Mouse (Mus musculus): ENCODE data around the gene Whamm. TPM values are rescaled to one million over a fixed set of nuclear protein-coding genes. Genes with fewer than 3 reads are reported as not detected.

The Whamm gene
- polyA plus RNA-seq, 1 experiment from 2014 or later, result 6.2 TPM

DNA sequence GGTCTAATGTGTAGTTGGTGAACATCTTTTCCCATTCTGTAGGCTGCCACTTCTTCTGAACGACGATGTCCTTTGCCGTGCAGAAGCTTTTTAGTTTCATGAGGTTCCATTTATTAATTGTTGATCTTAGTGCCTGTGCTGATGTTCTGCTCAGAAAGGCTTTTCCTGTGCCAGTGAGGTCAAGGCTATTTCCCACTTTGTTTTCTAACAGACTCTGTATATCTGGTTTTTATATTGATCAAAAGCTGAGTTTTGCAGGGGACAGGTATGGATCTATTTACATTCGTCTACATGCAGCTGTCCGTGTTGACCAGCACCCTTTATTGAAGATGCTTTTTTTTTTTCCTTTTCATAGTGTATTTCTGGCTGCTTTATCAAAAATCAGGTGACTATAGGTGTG is 8.2 kb downstream of the Whamm start:
- Histone ChIP-seq H3K9ac (no peak overlapping the region), H3K36me3 (peaks cover 46% of the 10 kb centered on the region), H3K27ac (no peak overlapping the region), H3K27me3 (no peaks in the 10 kb centered on the region), H3K9me3 (no peaks in the 10 kb centered on the region), H3K4me3 (no peak overlapping the region), H3K4me2 (no peak overlapping the region), H3K4me1 (replicated peaks) (no peaks in the 10 kb centered on the region)
- ATAC-seq (ENCODE audit: low FRiP score), result no peak
- WGBS, result 96% methylated on average over 5 of the region's 5 CpGs

- H3K36me3 ChIP-seq, result peaks cover 60% of the 10 kb centered on the region
- H3K4me1 ChIP-seq (replicated peaks), result no peaks in the 10 kb centered on the region
- no peak for ATAC-seq (ENCODE audit: low FRiP score)
- H3K4me2 ChIP-seq, result no peak overlapping the region
- H3K9ac ChIP-seq, result no peak overlapping the region
- H3K9me3 ChIP-seq, result no peaks in the 10 kb centered on the region
- H3K27me3 ChIP-seq, result no peaks in the 10 kb centered on the region
- no peak overlapping the region for H3K27ac ChIP-seq
- WGBS, result 63% methylated on average over 3 of the region's 3 CpGs
- H3K4me3 ChIP-seq, result no peak overlapping the region
These were observed 12.4 kb downstream of the Whamm start for GRCm38 (mm10) chr7:81583512-81583911.

- Histone ChIP-seq H3K27me3 (no peaks in the 10 kb centered on the region), H3K4me3 (no peak overlapping the region), H3K9ac (no peak overlapping the region), H3K36me3 (peaks cover 57% of the 10 kb centered on the region), H3K4me1 (replicated peaks) (no peaks in the 10 kb centered on the region), H3K27ac (no peak overlapping the region), H3K4me2 (no peak overlapping the region), H3K9me3 (no peaks in the 10 kb centered on the region)
- no peak for ATAC-seq (ENCODE audit: low FRiP score)
- 92% methylated on average over 7 of the region's 7 CpGs for WGBS
These were observed 14.3 kb downstream of the Whamm start for GRCm38 (mm10) chr7:81585326-81585725.

- Histone ChIP-seq H3K4me2 (no peak overlapping the region), H3K9me3 (no peaks in the 10 kb centered on the region), H3K27me3 (no peaks in the 10 kb centered on the region), H3K9ac (no peak overlapping the region), H3K27ac (no peak overlapping the region), H3K36me3 (peaks cover 76% of the 10 kb centered on the region), H3K4me1 (replicated peaks) (no peaks in the 10 kb centered on the region), H3K4me3 (no peak overlapping the region)
- WGBS, result 89% methylated on average over 4 of the region's 4 CpGs
- ATAC-seq (ENCODE audit: low FRiP score), result no peak
These were observed 16.2 kb downstream of the Whamm start for GRCm38 (mm10) chr7:81587238-81587637.

DNA sequence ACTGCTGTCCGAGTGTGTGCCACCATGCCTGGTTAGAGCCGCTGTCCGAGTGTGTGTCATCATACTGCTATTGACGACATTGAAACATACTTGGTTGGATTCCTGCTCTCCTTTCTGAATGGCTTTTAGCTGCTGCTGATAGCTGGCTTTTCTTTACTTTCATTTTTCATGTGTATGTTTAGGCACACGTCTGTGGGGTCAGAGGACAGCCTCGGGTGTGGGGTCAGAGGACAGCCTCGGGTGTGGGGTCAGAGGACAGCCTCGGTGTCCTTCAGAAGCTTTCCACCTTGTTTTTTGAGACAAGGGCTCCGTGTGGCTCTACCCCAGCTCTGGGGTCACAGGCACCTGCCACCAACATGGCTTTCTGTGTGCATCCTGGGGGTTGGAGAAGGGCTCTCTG is 21.6 kb downstream of the Whamm start:
- no peak for ATAC-seq (ENCODE audit: low FRiP score)

GRCm38 (mm10) chr7:81593387-81593786 is 22.3 kb downstream of the Whamm start:
- WGBS, result 93% methylated on average over 8 of the region's 8 CpGs
- no peak for ATAC-seq (ENCODE audit: low FRiP score)
- H3K4me2 ChIP-seq, result no peak overlapping the region
- H3K9ac ChIP-seq, result no peak overlapping the region
- no peaks in the 10 kb centered on the region for H3K4me1 ChIP-seq (replicated peaks)
- no peaks in the 10 kb centered on the region; the same call in 1 of the 2 replicates for H3K9me3 ChIP-seq
- peaks cover 92% of the 10 kb centered on the region for H3K36me3 ChIP-seq
- H3K27me3 ChIP-seq, result no peaks in the 10 kb centered on the region
- H3K4me3 ChIP-seq, result no peak overlapping the region
- H3K27ac ChIP-seq, result no peak overlapping the region

More for the DNA sequence above, 21.6 kb downstream of the Whamm start:
- Histone ChIP-seq H3K27ac (no peak overlapping the region), H3K4me3 (no peak overlapping the region), H3K9ac (no peak overlapping the region), H3K27me3 (no peaks in the 10 kb centered on the region), H3K36me3 (peaks cover 91% of the 10 kb centered on the region), H3K4me2 (no peak overlapping the region), H3K9me3 (no peaks in the 10 kb centered on the region), H3K4me1 (replicated peaks) (no peaks in the 10 kb centered on the region)
- 89% methylated on average over 9 of the region's 9 CpGs for WGBS

- ATAC-seq (ENCODE audit: low FRiP score), result no peak
- 95% methylated on average over 5 of the region's 5 CpGs for WGBS
- H3K27me3 ChIP-seq, result no peaks in the 10 kb centered on the region
- H3K9me3 ChIP-seq, result no peaks in the 10 kb centered on the region; the same call in 1 of the 2 replicates
- peaks cover 89% of the 10 kb centered on the region for H3K36me3 ChIP-seq
- H3K9ac ChIP-seq, result no peak overlapping the region
- no peak overlapping the region for H3K4me3 ChIP-seq
- H3K4me2 ChIP-seq, result no peak overlapping the region
- H3K27ac ChIP-seq, result no peak overlapping the region
- no peaks in the 10 kb centered on the region for H3K4me1 ChIP-seq (replicated peaks)
These were observed 24.0 kb downstream of the Whamm start for GRCm38 (mm10) chr7:81595056-81595455.

GRCm38 (mm10) chr7:81596086-81596485 is 25.0 kb downstream of the Whamm start:
- no peak overlapping the region for H3K9ac ChIP-seq
- H3K36me3 ChIP-seq, result peaks cover 80% of the 10 kb centered on the region
- H3K4me1 ChIP-seq (replicated peaks), result no peaks in the 10 kb centered on the region
- H3K27ac ChIP-seq, result no peak overlapping the region
- H3K27me3 ChIP-seq, result no peaks in the 10 kb centered on the region
- WGBS, result 84% methylated on average over 6 of the region's 6 CpGs
- no peaks in the 10 kb centered on the region; the same call in 1 of the 2 replicates for H3K9me3 ChIP-seq
- ATAC-seq (ENCODE audit: low FRiP score), result no peak
- no peak overlapping the region for H3K4me3 ChIP-seq
- H3K4me2 ChIP-seq, result no peak overlapping the region

DNA sequence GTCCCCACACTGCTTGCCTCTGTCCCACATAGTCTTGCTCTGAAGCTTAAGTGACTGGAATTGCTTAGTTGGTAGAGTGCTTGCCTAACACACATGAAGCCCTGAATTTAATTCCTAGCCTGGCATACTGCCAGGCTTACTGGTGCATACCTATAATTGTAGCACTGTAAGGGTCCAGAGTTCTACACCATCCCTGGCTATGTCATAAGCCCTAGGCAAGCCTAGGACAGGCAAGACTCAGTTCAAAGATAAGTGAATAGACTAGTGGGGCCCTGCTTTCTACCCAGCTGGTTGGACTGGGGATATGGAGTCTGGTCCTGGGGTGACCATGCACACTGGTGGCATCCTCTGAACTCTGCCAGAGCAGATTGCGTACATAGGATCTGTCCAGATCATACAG is 26.6 kb downstream of the Whamm start:
- Histone ChIP-seq H3K9ac (no peak overlapping the region), H3K27ac (no peak overlapping the region), H3K27me3 (no peaks in the 10 kb centered on the region), H3K4me2 (no peak overlapping the region), H3K36me3 (peaks cover 64% of the 10 kb centered on the region), H3K4me1 (replicated peaks) (no peaks in the 10 kb centered on the region), H3K9me3 (no peaks in the 10 kb centered on the region; the same call in 1 of the 2 replicates), H3K4me3 (no peak overlapping the region)
- ATAC-seq (ENCODE audit: low FRiP score), result no peak
- 100% methylated on average over 1 of the region's 1 CpGs for WGBS

DNA sequence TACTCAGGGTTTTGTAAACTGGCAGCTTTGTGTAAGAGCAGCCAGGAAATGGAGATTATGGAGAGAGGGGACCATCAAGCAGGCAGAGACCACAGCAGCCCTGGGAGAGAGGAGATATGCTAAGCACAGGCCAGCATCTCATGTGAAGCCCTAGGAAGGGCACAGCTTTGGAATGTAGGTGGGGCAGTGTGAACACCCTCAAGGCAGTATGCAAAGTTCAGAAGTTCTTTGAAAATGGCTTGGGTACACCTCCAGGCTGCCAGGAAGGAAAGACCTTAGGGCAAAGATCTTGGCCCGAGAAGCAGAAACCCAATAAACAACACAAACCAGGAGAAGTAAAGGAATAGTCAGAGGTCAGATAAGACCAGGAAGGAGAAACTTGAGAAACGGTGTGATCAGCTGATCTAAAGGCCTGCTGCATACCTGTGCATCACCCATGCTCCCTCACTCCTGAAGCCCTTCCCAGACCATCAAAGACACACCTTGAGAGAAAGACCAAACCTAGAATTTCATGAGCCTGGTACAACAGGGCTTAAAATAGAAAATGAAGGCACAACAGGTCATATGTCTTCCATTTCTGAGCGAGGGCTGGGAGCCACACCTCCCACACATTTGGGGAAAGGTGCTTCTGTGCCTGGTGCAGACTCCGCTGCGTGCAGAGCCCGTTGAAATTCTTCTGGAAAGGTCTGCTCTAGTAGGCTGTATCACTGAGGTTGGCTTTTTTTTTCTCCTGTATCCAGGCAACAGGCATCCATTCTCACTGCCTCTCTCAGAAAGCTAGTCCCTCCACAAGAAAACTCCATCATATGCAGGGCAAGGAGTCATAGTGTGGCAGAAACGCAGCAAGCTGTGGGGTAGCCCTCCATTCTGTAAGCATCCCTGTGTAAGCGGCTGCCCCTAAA is 28.6 kb downstream of the Whamm start:
- Histone ChIP-seq H3K27me3 (no peaks in the 10 kb centered on the region), H3K4me1 (replicated peaks) (no peaks in the 10 kb centered on the region), H3K9me3 (no peaks in the 10 kb centered on the region; the same call in 1 of the 2 replicates), H3K27ac (no peak overlapping the region), H3K36me3 (peaks cover 44% of the 10 kb centered on the region), H3K4me2 (no peak overlapping the region), H3K9ac (no peak overlapping the region), H3K4me3 (no peak overlapping the region)
- no peak for ATAC-seq (ENCODE audit: low FRiP score)
- WGBS, result 75% methylated on average over 8 of the region's 8 CpGs

DNA sequence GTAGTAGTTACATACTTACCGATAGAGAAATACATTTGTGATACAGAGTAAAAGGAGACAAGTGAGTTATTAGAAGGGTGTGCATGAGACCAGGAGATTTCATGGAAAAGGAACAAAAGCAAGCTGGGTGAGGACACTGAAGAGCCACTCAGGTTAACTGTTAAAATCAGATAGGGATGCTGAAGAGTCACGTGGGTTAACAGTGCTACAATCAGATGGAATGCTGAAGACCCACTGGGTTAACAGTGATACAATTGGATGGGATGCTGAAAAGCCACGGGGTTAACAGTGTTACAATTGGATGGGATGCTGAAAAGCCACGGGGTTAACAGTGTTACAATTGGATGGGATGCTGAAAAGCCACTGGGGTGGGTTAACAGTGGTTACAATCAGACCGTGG is 33.9 kb downstream of the Whamm start:
- Histone ChIP-seq H3K4me2 (no peak overlapping the region), H3K4me1 (replicated peaks) (no peaks in the 10 kb centered on the region), H3K9me3 (no peaks in the 10 kb centered on the region), H3K27ac (no peak overlapping the region), H3K9ac (no peak overlapping the region), H3K4me3 (no peak overlapping the region), H3K27me3 (no peaks in the 10 kb centered on the region), H3K36me3 (0 out of 2 replicates have a peak, but pooled peaks cover 2% of the 10 kb centered on the region)
- no peak for ATAC-seq (ENCODE audit: low FRiP score)
- WGBS, result 75% methylated on average over 5 of the region's 5 CpGs

DNA sequence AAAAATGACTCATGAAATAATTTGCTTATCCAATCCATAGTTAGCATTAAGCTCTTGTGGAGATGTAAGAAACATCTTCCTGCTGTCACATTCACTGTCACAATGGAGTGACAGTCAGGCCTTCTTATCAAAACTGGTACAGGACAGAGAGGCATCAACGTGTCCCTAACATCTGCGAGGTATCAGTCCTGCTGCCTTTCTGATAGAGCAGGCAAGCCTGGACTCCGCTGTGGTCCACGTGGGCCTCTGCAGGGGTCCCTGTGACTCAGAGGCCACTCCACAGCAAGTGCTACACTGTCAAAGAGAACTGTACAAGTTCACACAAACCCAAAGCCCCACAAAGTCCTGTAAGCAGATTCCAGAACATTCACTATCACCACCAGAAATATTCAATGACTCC is 34.4 kb downstream of the Whamm start:
- Histone ChIP-seq H3K9me3 (no peaks in the 10 kb centered on the region), H3K36me3 (0 out of 2 replicates have a peak, but pooled peaks cover 2% of the 10 kb centered on the region), H3K9ac (no peak overlapping the region), H3K4me3 (no peak overlapping the region), H3K4me2 (no peak overlapping the region), H3K27ac (no peak overlapping the region), H3K27me3 (no peaks in the 10 kb centered on the region), H3K4me1 (replicated peaks) (no peaks in the 10 kb centered on the region)
- ATAC-seq (ENCODE audit: low FRiP score), result no peak
- 59% methylated on average over 4 of the region's 4 CpGs for WGBS

GRCm38 (mm10) chr7:81606452-81606851 is 35.4 kb downstream of the Whamm start:
- H3K27ac ChIP-seq, result no peak overlapping the region
- no peak for ATAC-seq (ENCODE audit: low FRiP score)
- 0 out of 2 replicates have a peak, but pooled peaks cover 2% of the 10 kb centered on the region for H3K36me3 ChIP-seq
- no peaks in the 10 kb centered on the region for H3K4me1 ChIP-seq (replicated peaks)
- no peaks in the 10 kb centered on the region for H3K27me3 ChIP-seq
- no peaks in the 10 kb centered on the region for H3K9me3 ChIP-seq
- no peak overlapping the region for H3K4me3 ChIP-seq
- H3K4me2 ChIP-seq, result no peak overlapping the region
- WGBS, result 65% methylated on average over 5 of the region's 5 CpGs
- no peak overlapping the region for H3K9ac ChIP-seq
